Mouse (Mus musculus) heart, postnatal 0 days (tissue): ENCODE results near the gene Fbh1.

ENCODE experiments used
- CTCF ChIP-seq: IDR thresholded peaks from 2 replicates; pipeline ENCODE4 v1.5.1; 2016; ENCODE audit warnings: antibody characterized with exemption, control low read depth, low read depth
- EP300 ChIP-seq: IDR thresholded peaks from 2 replicates; pipeline ENCODE4 v1.6.1; 2016; ENCODE audit warnings: antibody characterized with exemption, low read depth

DNA sequence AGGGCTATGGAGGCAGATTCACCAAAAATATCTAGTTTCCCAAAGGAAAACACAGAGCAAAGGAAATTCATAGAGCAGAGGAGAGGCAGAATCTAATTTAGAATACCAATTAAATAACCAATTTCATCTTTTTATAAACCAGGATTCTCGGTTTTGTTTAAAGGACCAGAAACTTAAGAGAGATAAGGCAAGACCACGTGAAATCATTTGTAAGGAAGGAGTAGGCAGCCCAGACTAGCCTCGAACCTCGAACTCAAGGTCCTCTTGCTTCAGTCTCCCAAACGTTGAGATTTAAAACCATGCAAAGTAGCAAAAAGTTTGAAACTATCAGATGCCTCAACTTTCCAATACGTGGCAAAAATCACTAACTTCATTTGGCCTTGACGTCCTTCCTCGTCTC is 967 bp downstream of the Fbh1 start:
- no peak for TF ChIP-seq CTCF
- TF ChIP-seq EP300: no peak
